Mouse (Mus musculus) forebrain, embryonic 14.5 days (tissue): Measurements from ENCODE around the gene Cmtm3. TPM values are rescaled to one million over a fixed set of nuclear protein-coding genes. Genes with fewer than 3 reads are reported as not detected.

ENCODE experiments used
- ATAC-seq: fragments of 200-750 bp; cut with Nextera tagmentation; 2 replicates; pipeline ENCODE4 v1.8.0; 2017; ENCODE audit warnings: mild to moderate bottlenecking, moderate library complexity
- DNase-seq: peaks from one replicate; pipeline ENCODE4 v3.0.0-alpha.2; 2015; ENCODE audit warnings: low spot score
- H3K27ac ChIP-seq: fragments of 300-500 bp; sonication (generic); 2 replicates; pipeline ENCODE4 v1.5.1; 2014; ENCODE audit warnings: low read depth, mild to moderate bottlenecking, control low read depth, low read length, moderate library complexity
- H3K27me3 ChIP-seq: fragments of 300-500 bp; sonication (generic); replicated peaks from 2 replicates; pipeline ENCODE4 v1.6.1; 2014; ENCODE audit warnings: low read length, control low read depth, mixed read lengths; ENCODE audit not compliant: control insufficient read depth, insufficient read depth
- H3K36me3 ChIP-seq: fragments of 300-500 bp; sonication (generic); 2 replicates; pipeline ENCODE4 v1.6.1; 2014; ENCODE audit warnings: low read length, control low read depth; ENCODE audit not compliant: control insufficient read depth, insufficient read depth
- H3K4me1 ChIP-seq: fragments of 300-500 bp; sonication (generic); 2 replicates; pipeline ENCODE4 v1.6.1; 2014; ENCODE audit warnings: antibody characterized with exemption, low read length, control low read depth; ENCODE audit not compliant: control insufficient read depth, insufficient read depth
- H3K4me2 ChIP-seq: fragments of 300-500 bp; sonication (generic); 2 replicates; pipeline ENCODE4 v1.6.1; 2014; ENCODE audit warnings: mild to moderate bottlenecking, control low read depth, low read length
- H3K4me3 ChIP-seq: fragments of 300-500 bp; sonication (generic); 2 replicates; pipeline ENCODE4 v1.5.1; 2014; ENCODE audit warnings: low read depth, low read length, control low read depth
- H3K9ac ChIP-seq: fragments of 300-500 bp; sonication (generic); 2 replicates; pipeline ENCODE4 v1.6.1; 2014; ENCODE audit warnings: mild to moderate bottlenecking, low read length, control low read depth, moderate library complexity
- H3K9me3 ChIP-seq: fragments of 300-500 bp; sonication (generic); replicated peaks from 2 replicates; pipeline ENCODE4 v1.6.1; 2016; ENCODE audit warnings: low read length, control low read depth, mixed read lengths; ENCODE audit not compliant: control insufficient read depth
- WGBS: fragments of 180-500 bp; shearing (Covaris S2); extraction: QIAGEN DNeasy Blood & Tissue Kit; methylation state at CpG from one replicate; pipeline ENCODE4 v1.1.7; 2014; 5-methylcytosine and 5-hydroxymethylcytosine counted together
- polyA plus RNA-seq: library from polyadenylated mRNA; unstranded; fragments of >200 nt; fragmentation: Nextera tagmentation; extraction: Ambion mirVana; gene quantifications from 2 replicates; pipeline ENCODE4 v1.2.1, GENCODE M21; 2014

The Cmtm3 gene
- polyA plus RNA-seq, 1 experiment from 2014 or later: 38.8 TPM

DNA sequence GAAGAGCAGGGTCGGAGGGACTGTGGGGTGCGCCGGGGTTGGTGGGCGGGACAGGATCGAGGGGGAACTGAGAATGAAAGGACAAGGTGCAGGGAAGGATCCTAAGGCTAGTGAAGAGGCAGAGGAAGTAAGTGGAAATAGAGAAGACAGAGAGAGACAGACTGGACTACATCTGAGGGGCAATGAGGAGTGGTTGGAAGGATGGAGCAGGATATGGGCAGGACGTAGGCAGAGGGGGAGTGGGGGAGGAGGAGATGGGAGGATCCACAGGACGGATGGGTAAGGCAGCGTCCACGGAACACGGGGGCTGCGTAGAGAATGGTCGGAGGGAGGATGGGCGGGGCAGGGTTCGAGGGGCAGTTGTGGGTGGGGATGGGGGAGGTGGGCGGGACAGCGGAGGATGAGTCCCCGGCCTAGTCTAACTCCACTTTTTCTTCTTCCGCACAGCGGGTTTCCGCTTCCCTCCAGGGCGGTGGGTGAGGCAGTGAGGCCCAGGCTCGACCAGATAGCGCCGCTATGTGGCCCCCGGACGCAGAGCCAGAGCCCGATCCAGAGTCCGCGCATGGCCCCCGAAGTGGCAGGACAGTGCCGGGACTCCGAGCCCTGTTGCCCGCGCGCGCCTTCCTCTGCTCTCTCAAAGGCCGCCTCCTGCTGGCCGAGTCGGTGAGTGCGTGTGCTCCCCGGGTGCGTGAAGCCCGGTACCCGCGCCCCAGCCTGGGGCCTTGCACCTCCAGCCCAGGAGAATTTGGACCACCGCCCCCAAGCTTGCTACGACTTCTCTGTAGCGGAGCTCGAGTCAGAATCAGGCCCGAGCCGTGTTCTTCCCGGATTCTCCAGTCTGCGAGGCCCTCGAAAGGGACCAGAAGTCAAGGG, 1.3 kb downstream of the Cmtm3 start:
- H3K9me3 ChIP-seq: no peaks in the 10 kb centered on the region
- no peaks in the 10 kb centered on the region for H3K4me1 ChIP-seq
- under 1% methylated on average over 52 of the region's 54 CpGs for WGBS
- H3K4me2 ChIP-seq: peak overlapping the region; percentile 80
- H3K9ac ChIP-seq: peak overlapping the region; percentile 73
- H3K36me3 ChIP-seq: no peaks in the 10 kb centered on the region
- ATAC-seq: peak; percentile 76
- H3K4me3 ChIP-seq: peak overlapping the region; percentile 54
- peak; percentile 73 for DNase-seq
- no peak overlapping the region; the same call in 1 of the 2 replicates for H3K27ac ChIP-seq
- H3K27me3 ChIP-seq: no peaks in the 10 kb centered on the region

DNA sequence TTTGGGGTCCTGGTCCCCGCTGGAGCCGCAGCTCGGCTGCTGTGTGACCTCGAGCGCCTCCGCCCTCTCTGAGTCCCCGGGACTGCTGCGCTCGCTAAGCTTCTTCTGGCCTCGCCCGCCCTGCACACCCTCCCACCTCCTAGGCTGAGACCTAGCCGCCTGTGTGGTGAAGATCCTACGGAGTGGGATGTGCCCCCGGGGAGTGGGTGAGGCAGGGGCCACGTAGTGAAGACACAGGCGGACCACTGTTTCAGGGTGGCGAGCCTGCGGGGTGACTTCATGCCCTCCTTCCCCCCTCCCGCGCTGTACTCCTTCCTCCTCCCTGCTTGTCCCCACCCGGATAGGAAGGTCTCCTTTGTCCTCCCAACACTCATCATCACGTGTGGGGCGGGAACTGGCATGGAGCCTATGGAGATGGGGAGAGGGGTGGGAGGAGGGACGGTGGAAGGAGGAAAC, 1.9 kb downstream of the Cmtm3 start:
- Histone ChIP-seq H3K4me3 (peak overlapping the region; percentile 54), H3K4me2 (peak overlapping the region; percentile 80), H3K27ac (peak overlapping the region; percentile 39; the same call in 1 of the 2 replicates), H3K27me3 (no peaks in the 10 kb centered on the region), H3K9me3 (no peaks in the 10 kb centered on the region), H3K4me1 (no peaks in the 10 kb centered on the region), H3K9ac (peak overlapping the region; percentile 73), H3K36me3 (no peaks in the 10 kb centered on the region)
- ATAC-seq (peak; percentile 75), DNase-seq (peak; percentile 73)
- under 1% methylated on average over 24 of the region's 24 CpGs for WGBS

DNA sequence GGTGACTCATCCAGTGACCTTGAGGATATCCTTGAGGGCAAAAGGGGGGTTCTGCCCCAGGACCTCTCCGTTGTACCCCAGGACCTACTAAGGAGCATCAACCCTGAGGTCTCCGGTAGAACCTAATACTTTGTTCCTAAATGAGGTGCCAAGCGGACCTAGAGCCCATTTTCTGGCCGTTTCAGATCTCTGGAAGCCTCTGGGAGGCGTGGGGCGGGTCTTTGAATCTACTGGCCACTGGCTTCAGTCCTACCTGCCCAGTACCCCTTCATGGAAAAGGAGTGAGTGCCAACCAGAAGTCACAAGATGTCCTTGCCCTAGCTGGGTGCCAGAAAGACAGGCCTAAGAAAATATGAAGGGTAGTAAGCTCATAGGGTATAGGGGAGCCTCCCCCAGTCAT, 2.5 kb downstream of the Cmtm3 start:
- Histone ChIP-seq H3K4me1 (no peaks in the 10 kb centered on the region), H3K27ac (no peak overlapping the region), H3K4me3 (peak overlapping the region; percentile 54; the same call in 1 of the 2 replicates), H3K27me3 (no peaks in the 10 kb centered on the region), H3K4me2 (peak overlapping the region; percentile 80), H3K9ac (no peak overlapping the region), H3K36me3 (peaks cover 4% of the 10 kb centered on the region; the same call in 1 of the 2 replicates), H3K9me3 (no peaks in the 10 kb centered on the region)
- 40% methylated on average over 6 of the region's 6 CpGs for WGBS
- no peak for DNase-seq
- no peak for ATAC-seq

DNA sequence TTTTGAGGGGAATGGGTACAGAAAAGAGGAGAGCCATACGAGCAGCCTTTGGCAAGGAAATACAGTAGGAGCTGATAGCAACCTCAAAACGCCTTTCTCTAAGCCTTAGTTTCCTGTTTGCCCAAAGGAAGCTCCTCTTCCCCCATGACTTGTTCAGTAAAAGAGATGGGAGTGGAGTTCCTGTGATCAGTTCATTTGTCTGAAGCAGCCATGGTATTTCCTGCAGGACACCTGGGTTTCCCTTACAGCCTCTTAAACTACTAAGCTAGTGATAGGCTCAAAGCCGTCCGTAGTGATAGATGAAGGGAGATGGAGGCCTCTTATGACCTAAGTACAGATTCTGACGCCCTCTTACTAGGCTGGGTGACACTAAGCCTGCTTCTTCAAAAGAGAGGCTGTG, 3.2 kb downstream of the Cmtm3 start:
- Histone ChIP-seq H3K9me3 (no peaks in the 10 kb centered on the region), H3K27me3 (no peaks in the 10 kb centered on the region), H3K9ac (no peak overlapping the region), H3K36me3 (peaks cover 5% of the 10 kb centered on the region; the same call in 1 of the 2 replicates), H3K4me1 (no peaks in the 10 kb centered on the region), H3K4me2 (no peak overlapping the region), H3K4me3 (no peak overlapping the region), H3K27ac (no peak overlapping the region)
- ATAC-seq: no peak
- WGBS: 86% methylated on average over 5 of the region's 5 CpGs
- DNase-seq: no peak

DNA sequence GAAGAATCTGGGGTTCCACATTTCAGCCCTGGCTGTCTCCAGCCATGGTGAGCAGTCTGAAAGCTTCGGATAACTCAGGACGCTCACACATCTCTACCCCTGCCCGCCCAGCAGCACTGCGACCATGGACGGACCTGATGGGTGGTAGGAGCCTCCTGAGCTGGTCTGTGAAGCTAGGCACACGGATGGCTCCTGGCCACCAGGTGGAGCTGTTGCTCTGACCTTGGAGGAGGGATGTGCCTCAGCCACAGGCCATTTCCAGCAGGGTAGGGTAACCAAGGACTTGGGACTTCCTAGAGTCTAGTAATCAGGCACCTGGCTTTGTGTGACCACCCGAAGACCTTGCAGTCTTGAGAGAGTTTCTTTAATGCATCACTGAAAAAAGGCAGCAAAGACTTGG, 4.7 kb downstream of the Cmtm3 start:
- Histone ChIP-seq H3K9ac (no peak overlapping the region), H3K4me3 (no peak overlapping the region), H3K4me2 (no peak overlapping the region), H3K27ac (no peak overlapping the region), H3K36me3 (peaks cover 10% of the 10 kb centered on the region; the same call in 1 of the 2 replicates), H3K9me3 (no peaks in the 10 kb centered on the region), H3K27me3 (no peaks in the 10 kb centered on the region), H3K4me1 (no peaks in the 10 kb centered on the region)
- ATAC-seq (peak; percentile 57), DNase-seq (peak; percentile 90)
- WGBS: 7% methylated on average over 7 of the region's 7 CpGs

DNA sequence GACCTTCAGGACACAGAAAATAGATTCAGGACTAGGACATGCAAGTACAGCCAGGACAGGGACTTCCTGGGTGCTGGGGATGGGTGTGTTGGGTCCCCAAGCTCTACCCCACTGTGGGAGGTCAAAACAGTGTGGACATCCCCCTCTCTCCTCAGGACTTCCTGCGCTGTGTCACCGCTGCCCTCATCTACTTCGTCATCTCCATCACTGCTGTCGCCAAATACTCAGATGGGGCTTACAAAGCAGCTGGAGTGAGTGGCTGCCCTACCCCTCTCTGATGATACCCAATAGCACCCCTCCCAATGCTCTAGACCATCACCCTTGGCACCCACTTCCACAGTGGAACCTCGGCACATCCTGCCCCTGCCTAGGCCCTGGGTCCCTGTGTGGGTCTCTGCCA, 5.4 kb downstream of the Cmtm3 start:
- WGBS: 83% methylated on average over 5 of the region's 5 CpGs
- Histone ChIP-seq H3K9ac (no peak overlapping the region), H3K27me3 (no peaks in the 10 kb centered on the region), H3K27ac (no peak overlapping the region), H3K36me3 (peaks cover 10% of the 10 kb centered on the region; the same call in 1 of the 2 replicates), H3K4me1 (no peaks in the 10 kb centered on the region), H3K4me2 (no peak overlapping the region), H3K9me3 (no peaks in the 10 kb centered on the region), H3K4me3 (no peak overlapping the region)
- ATAC-seq (no peak), DNase-seq (no peak)

DNA sequence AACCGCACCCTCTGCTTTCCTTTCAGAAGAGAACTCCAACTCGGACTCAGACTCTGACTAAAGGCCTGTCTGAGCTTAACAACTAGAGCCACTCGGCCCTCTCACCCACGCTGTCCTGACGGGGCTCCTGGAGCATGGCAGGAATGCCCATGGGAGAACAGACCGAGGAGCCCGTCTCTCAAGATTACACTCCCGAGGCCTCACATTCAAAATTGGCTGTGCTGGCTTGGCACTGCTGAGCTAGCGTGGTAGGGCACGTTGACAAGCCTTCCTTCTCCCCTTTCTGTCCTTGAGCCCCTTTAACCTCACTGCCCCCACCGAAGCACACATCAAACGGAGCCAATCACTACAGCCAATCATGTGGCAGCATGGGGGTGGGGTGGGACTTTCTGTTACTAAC, 7.5 kb downstream of the Cmtm3 start:
- Histone ChIP-seq H3K4me2 (no peak overlapping the region), H3K27ac (no peak overlapping the region), H3K27me3 (no peaks in the 10 kb centered on the region), H3K4me1 (no peaks in the 10 kb centered on the region), H3K36me3 (peaks cover 10% of the 10 kb centered on the region; the same call in 1 of the 2 replicates), H3K9ac (no peak overlapping the region), H3K4me3 (no peak overlapping the region), H3K9me3 (no peaks in the 10 kb centered on the region)
- DNase-seq (no peak), ATAC-seq (no peak)
- 60% methylated on average over 12 of the region's 12 CpGs for WGBS

DNA sequence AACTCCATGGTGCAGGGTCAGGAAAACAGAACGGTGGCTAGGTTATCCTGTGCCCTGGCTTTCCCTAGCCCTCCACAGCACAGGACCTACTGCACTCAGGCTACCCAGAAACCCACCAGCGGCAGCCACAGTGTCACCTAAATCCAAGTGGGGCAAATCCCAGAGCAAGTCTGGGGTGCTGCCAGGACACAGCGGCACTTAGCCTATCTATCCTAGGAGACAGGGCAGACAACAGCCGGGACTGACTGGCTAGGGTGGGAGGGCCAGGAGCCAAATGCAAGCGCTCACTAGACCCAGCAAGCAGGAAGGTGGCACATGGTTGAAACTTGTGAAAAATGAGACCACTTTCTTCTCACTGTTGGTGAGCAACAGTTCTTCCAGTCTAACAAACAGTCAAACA, 9.8 kb downstream of the Cmtm3 start:
- Histone ChIP-seq H3K9me3 (no peaks in the 10 kb centered on the region), H3K27me3 (no peaks in the 10 kb centered on the region), H3K27ac (no peak overlapping the region), H3K4me3 (no peak overlapping the region), H3K9ac (no peak overlapping the region), H3K4me1 (no peaks in the 10 kb centered on the region), H3K36me3 (peaks cover 10% of the 10 kb centered on the region; the same call in 1 of the 2 replicates), H3K4me2 (no peak overlapping the region)
- 94% methylated on average over 5 of the region's 5 CpGs for WGBS
- DNase-seq (no peak), ATAC-seq (no peak)

DNA sequence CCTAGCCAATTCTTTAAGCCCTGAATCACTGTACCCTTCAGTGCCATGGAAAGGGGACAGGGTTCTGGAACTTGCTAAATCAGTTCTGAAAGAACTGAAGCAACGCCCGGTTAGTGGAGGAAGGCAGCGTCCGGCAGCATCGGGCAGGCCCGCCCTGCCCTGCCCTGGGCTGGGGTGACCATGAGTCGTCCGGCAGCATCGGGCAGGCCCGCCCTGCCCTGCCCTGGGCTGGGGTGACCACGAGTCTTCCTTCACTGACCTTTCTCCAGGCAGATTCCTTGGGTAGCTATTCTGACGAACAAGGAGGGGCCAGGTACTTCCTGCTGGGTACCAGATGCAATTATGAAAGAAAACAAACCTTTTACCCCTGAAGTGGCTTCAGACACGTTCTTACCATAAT, 10.8 kb downstream of the Cmtm3 start:
- H3K4me2 ChIP-seq: no peak overlapping the region
- ATAC-seq: no peak
- H3K9me3 ChIP-seq: no peaks in the 10 kb centered on the region
- 88% methylated on average over 13 of the region's 13 CpGs for WGBS
- H3K4me3 ChIP-seq: no peak overlapping the region
- H3K4me1 ChIP-seq: no peaks in the 10 kb centered on the region
- H3K27ac ChIP-seq: no peak overlapping the region
- no peak for DNase-seq
- peaks cover 16% of the 10 kb centered on the region for H3K36me3 ChIP-seq
- no peak overlapping the region for H3K9ac ChIP-seq
- no peaks in the 10 kb centered on the region for H3K27me3 ChIP-seq
